Mouse (Mus musculus): ENCODE measurements at regions not wholly inside any gene's neighbourhood (a gene's known extent, or its start where the extent isn't known, plus 50 kb on each side); places are given as distances from the start of the nearest gene placed in this dataset.

DNA sequence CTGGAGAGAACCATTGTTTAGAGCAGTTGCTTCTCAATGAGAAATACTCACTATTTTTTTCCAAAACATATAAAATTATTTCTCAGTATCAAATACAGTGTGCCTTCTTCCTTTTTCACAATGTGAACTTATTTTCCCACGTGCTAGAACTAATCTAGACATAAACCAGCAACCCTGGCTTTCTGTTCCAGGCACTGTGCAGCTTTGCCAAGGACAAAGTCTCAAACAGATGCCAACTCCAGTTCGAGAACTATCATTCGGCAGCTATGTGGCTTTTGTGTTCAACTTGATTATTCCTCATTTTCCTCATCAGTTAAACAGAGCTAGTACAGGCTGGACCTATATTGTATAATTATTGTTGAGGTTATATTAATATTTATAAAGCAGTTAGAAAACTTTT lies 116.2 kb downstream of the Rpl36a-ps1 start:
- Histone ChIP-seq H3K27ac (no peak overlapping the region), H3K4me2 (no peak overlapping the region), H3K4me3 (no peak overlapping the region), H3K9ac (no peak overlapping the region), H3K9me3 (replicated peaks) (no peaks in the 10 kb centered on the region), H3K4me1 (no peaks in the 10 kb centered on the region), H3K27me3 (replicated peaks) (no peaks in the 10 kb centered on the region), H3K36me3 (no peaks in the 10 kb centered on the region)
- 61% methylated on average over 3 of the region's 3 CpGs for WGBS (ENCODE audit: insufficient replicate concordance)
- ATAC-seq, result no peak

DNA sequence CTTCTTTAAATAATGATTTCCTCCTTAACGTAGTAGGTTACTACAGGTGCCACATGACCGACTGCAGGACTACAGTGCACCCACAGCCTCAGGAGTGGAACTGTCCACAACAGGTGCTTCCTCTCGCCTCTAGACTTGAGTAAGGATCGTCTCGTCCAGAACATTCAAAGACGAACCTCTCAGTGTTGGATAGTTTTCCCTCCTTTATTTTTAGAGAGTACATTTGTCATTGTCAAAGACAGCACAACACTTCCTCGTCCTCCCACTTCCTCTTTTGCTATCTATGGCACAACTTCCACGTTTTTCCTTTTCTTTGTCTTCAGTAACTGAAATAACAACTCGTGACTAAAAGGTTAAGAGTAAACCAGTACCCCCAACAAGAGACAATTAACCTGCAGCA lies 120.7 kb downstream of the Rpl36a-ps1 start:
- WGBS (ENCODE audit: insufficient replicate concordance), result 21% methylated on average over 9 of the region's 9 CpGs
- Histone ChIP-seq H3K4me3 (no peak overlapping the region), H3K9me3 (replicated peaks) (no peaks in the 10 kb centered on the region), H3K4me2 (no peak overlapping the region), H3K27ac (no peak overlapping the region), H3K9ac (no peak overlapping the region), H3K36me3 (no peaks in the 10 kb centered on the region), H3K27me3 (replicated peaks) (no peaks in the 10 kb centered on the region), H3K4me1 (0 out of 2 replicates have a peak, but pooled peaks cover 3% of the 10 kb centered on the region)
- peak; percentile 37; the same call in 1 of the 2 replicates for ATAC-seq

DNA sequence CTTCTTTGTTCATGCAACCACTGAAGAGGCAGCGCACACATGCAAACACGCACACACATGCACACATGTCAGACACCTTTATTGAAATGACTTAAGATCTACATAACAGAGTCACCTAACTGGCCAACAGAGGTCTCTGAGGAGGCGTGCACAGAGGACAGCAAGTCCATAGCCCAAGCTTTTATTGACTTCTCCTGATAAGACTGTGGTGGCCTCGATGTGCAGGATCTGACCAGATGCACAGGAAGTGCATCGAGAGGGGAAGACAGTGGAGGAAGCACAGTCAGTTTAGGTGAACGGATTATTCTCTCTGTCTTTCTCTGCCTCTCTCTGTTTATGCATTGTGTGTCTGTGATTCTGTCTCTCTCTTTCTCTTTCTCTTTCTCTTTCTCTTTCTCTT lies 124.2 kb downstream of the Rpl36a-ps1 start:
- Histone ChIP-seq H3K9me3 (replicated peaks) (no peaks in the 10 kb centered on the region), H3K9ac (no peak overlapping the region), H3K4me2 (peak overlapping the region; percentile 34), H3K4me3 (no peak overlapping the region), H3K27me3 (replicated peaks) (no peaks in the 10 kb centered on the region), H3K4me1 (0 out of 2 replicates have a peak, but pooled peaks cover 3% of the 10 kb centered on the region), H3K36me3 (no peaks in the 10 kb centered on the region), H3K27ac (no peak overlapping the region)
- 24% methylated on average over 6 of the region's 6 CpGs for WGBS (ENCODE audit: insufficient replicate concordance)
- 0 out of 2 replicates have a peak, but pooled peaks have one; percentile 24 for ATAC-seq

DNA sequence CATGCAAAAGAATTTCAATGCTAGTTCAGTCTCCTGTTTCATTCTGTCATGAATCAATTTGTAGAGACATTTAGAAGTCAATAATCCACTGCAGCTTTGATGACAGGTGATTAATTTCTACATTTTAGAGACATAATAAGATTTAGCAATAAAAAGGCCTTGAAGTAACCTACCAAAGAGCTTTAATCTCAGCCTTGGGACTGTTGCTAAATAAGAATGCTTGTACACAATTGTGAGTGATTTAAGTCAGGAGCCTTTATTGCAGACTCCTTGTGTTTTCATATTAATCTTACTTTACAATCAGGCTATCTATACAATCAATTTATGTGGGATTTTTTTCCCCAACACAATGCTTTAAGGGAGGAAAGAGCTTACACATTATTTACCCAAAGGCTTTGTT lies 127.2 kb downstream of the Rpl36a-ps1 start:
- no peak for ATAC-seq
- no peak overlapping the region for H3K9ac ChIP-seq
- H3K4me1 ChIP-seq, result 0 out of 2 replicates have a peak, but pooled peaks cover 3% of the 10 kb centered on the region
- no peak overlapping the region for H3K27ac ChIP-seq
- no peaks in the 10 kb centered on the region for H3K27me3 ChIP-seq (replicated peaks)
- no peak overlapping the region for H3K4me3 ChIP-seq
- no peaks in the 10 kb centered on the region for H3K9me3 ChIP-seq (replicated peaks)
- no peak overlapping the region for H3K4me2 ChIP-seq
- no peaks in the 10 kb centered on the region for H3K36me3 ChIP-seq

DNA sequence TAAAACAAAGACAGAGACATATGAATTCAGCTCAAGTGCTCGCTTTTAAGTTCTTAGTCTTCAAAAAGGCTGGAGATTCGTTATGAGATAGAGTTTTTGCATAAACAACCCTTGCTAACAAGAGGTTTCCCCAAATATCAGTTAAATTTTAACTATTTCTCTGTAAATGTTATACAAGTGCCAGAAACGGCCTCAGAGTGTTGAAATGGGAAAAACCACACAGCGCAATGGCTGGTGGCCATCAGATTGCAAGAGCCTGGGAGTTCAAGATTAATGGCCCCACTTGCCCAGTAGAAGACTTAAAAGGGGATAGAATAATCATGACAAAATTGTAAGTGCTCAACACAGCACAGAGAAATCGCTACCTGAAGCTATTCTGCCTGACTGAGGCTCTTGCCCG lies 130.1 kb downstream of the Rpl36a-ps1 start:
- Histone ChIP-seq H3K27me3 (replicated peaks) (no peaks in the 10 kb centered on the region), H3K27ac (no peak overlapping the region), H3K4me1 (no peaks in the 10 kb centered on the region), H3K9me3 (replicated peaks) (no peaks in the 10 kb centered on the region), H3K9ac (no peak overlapping the region), H3K4me3 (no peak overlapping the region), H3K4me2 (no peak overlapping the region), H3K36me3 (no peaks in the 10 kb centered on the region)
- 59% methylated on average over 6 of the region's 6 CpGs for WGBS (ENCODE audit: insufficient replicate concordance)
- ATAC-seq, result no peak

DNA sequence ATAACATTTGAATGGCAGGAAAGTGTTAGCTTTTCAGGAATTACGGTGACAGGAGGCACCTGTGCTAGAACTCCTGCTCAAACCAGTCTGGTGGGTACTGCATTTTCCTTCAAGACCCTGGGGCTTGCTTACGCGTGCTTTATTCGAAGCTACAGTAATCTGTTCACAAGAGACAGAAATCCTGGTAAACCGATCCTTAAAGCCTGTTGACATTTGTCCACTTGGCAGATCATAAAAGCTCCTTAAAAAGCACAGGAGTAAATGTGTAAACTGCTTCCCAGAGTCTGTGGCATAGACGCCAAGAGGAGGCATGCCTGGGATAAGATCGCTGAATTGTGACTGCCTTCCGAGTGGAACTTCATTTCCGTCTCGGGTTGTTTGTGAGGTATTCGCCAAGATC lies 130.5 kb downstream of the Rpl36a-ps1 start:
- Histone ChIP-seq H3K9me3 (replicated peaks) (no peaks in the 10 kb centered on the region), H3K9ac (no peak overlapping the region), H3K36me3 (no peaks in the 10 kb centered on the region), H3K4me3 (no peak overlapping the region), H3K27ac (no peak overlapping the region), H3K4me1 (no peaks in the 10 kb centered on the region), H3K4me2 (no peak overlapping the region), H3K27me3 (replicated peaks) (no peaks in the 10 kb centered on the region)
- 84% methylated on average over 11 of the region's 11 CpGs for WGBS (ENCODE audit: insufficient replicate concordance)
- no peak for ATAC-seq

DNA sequence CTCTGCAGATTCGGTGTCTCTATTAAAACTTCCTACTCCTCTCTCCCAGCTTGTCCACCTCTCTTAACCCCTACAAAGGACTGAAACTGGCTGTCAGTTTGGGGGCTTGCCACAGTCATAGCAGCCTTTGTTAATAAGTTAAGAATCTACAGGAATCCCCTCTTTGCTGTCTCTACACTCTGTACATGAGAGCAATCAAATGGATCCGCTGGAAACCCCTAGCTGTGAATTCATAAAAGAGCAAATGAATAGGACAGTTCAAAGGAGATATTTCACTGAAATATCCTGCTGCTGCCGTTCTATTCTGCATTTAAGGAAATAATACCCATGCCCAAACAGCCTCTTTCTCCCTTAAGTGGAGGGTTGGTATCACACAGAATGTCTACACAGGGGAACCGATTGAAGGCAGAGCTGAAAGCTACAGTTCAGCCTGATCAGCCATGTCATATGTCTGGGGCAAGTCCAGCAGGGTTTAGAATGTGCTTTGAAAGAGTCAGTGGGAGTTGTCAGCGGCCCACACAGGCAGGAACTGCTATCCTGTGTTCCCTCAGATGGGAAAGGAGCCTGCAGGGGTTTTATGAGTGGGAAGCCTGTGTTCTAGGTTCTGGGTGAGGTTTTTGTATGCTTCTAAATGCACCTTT lies 131.9 kb downstream of the Rpl36a-ps1 start:
- Histone ChIP-seq H3K4me2 (no peak overlapping the region), H3K27ac (no peak overlapping the region), H3K9me3 (replicated peaks) (no peaks in the 10 kb centered on the region), H3K9ac (no peak overlapping the region), H3K4me1 (no peaks in the 10 kb centered on the region), H3K4me3 (no peak overlapping the region), H3K27me3 (replicated peaks) (no peaks in the 10 kb centered on the region), H3K36me3 (no peaks in the 10 kb centered on the region)
- no peak for ATAC-seq
- WGBS (ENCODE audit: insufficient replicate concordance), result 73% methylated on average over 5 of the region's 5 CpGs

DNA sequence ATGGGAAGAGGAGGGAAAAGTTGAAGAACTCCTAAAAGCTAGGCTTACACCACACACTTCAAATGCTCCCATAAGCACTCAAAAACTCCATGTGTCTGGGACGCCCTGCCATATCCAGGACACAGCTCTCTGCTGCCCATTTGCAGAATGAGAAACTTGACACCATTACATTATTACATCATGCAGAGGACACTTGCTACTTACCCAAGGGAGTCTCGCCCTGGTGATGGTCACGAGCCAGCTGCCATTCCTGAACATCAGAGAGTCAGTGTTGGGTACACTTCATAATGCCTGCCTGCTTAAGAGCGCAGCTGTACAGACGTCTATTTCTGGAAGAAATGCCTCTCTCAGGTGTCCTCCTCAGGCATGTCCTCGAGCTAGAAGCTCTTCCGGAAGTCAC lies 135.3 kb downstream of the Rpl36a-ps1 start:
- Histone ChIP-seq H3K27ac (no peak overlapping the region), H3K27me3 (replicated peaks) (no peaks in the 10 kb centered on the region), H3K9ac (no peak overlapping the region), H3K9me3 (replicated peaks) (no peaks in the 10 kb centered on the region), H3K4me2 (no peak overlapping the region), H3K4me1 (no peaks in the 10 kb centered on the region), H3K36me3 (no peaks in the 10 kb centered on the region), H3K4me3 (no peak overlapping the region)
- no peak for ATAC-seq
- 71% methylated on average over 7 of the region's 7 CpGs for whole genome bisulfite sequencing (ENCODE audit: insufficient replicate concordance)

DNA sequence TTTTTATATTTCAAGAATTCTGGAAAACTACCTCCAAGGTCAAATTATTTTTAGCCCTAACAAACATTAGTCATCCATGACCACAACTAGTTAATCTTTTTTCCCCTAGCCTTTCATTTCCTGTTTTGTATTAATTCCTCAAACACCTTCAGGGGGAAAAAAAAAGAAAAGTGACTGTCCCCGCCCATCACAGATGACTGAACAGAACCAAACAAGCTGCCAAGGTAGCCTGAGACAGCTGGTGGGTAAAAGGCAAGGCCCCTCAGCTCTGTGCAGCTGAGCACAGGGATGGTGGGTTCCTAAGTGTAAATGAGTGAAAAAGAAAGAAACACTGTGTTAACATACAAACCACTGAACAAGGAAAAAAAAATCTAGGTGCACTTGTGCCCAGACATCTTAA lies 145.6 kb downstream of the Rpl36a-ps1 start:
- Histone ChIP-seq H3K9me3 (replicated peaks) (no peaks in the 10 kb centered on the region), H3K4me2 (no peak overlapping the region), H3K27ac (no peak overlapping the region), H3K4me1 (no peaks in the 10 kb centered on the region), H3K9ac (no peak overlapping the region), H3K27me3 (replicated peaks) (no peaks in the 10 kb centered on the region), H3K4me3 (no peak overlapping the region), H3K36me3 (no peaks in the 10 kb centered on the region)
- WGBS (ENCODE audit: insufficient replicate concordance), result 36% methylated on average over 1 of the region's 1 CpGs
- no peak for ATAC-seq

DNA sequence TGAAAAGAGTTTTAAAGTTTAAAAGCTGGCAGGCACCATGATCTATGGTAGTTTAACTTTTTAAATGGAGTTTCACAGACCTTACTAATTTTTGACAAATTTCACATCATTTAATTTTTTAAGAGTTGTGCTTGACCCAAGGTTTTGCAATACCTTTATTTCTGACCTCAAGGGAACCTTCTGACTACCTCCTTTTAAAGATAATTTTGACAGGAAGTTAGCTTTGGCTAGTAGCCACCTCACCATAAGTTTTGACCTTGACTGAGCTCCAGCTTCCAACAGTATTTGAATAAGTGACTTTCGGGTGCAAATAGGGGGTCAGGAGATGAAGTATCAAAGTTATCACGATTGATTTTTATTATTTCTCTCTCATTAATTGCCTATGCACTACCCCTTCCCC lies 149.9 kb downstream of the Rpl36a-ps1 start:
- no peak for ATAC-seq
- no peak overlapping the region for H3K4me3 ChIP-seq
- 57% methylated on average over 2 of the region's 2 CpGs for WGBS (ENCODE audit: insufficient replicate concordance)

DNA sequence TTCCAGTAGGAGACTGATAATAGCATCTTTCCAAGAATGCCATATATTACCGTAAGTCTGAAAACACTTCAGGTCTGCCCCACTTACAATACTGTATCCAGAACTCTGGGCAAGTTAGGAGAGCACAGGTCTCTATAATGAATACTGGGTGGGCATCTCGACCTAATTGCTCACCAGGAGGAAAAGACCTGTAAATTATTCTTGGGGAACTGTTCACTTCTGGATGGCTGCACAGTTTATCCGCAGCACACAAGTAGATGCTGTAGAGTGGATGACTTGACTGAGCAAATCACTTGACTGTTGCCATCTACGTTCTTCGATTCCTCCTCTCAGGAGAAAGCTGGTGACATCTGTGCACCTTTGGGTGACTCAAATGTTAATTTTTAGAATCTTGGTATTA lies 159.8 kb downstream of the Rpl36a-ps1 start:
- 77% methylated on average over 5 of the region's 5 CpGs for WGBS (ENCODE audit: insufficient replicate concordance)
- Histone ChIP-seq H3K36me3 (no peaks in the 10 kb centered on the region), H3K27me3 (replicated peaks) (no peaks in the 10 kb centered on the region), H3K4me3 (no peak overlapping the region), H3K9ac (no peak overlapping the region), H3K4me1 (no peaks in the 10 kb centered on the region), H3K9me3 (replicated peaks) (no peaks in the 10 kb centered on the region), H3K27ac (no peak overlapping the region), H3K4me2 (no peak overlapping the region)
- ATAC-seq, result no peak

More for the DNA sequence above, 149.9 kb downstream of the Rpl36a-ps1 start:
- Histone ChIP-seq H3K4me1 (no peaks in the 10 kb centered on the region), H3K9ac (no peak overlapping the region), H3K4me2 (no peak overlapping the region), H3K27ac (no peak overlapping the region), H3K9me3 (replicated peaks) (no peaks in the 10 kb centered on the region), H3K36me3 (no peaks in the 10 kb centered on the region), H3K27me3 (replicated peaks) (no peaks in the 10 kb centered on the region)

DNA sequence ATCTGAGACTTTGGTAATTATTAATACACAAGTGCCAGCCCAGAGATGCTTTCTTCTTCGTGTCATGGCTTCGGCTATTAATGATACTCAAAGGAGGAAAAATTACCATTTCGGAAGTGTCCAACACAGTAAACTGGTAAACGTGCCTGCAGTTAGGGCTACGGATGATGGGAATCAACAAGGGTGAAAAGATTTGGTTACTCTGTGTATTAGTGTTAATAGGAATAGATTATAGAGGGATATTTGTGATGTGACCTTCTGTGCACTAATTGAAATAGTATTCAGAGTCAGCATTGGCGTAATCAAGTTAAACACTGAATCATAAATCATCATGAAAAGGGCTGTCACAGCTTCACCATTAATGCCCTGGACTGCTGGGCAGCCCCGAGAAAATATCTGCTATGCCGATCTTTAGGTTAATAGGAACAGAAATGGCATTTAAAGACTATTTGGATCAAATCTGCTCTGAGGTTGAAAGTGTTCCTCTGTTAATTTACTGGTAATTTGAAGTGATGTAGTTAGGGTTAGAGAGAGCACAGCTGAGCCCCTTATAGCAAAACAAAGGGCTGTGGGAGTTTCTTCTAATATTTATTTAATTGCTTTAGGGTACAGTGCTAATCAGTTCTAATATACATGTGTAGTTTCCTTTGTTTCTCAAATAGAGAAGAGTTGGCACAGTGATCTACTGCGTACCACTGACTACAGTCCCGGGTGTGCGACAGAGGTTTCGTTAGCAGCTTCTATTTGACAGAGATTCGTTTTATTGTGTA lies 160.7 kb downstream of the Rpl36a-ps1 start:
- Histone ChIP-seq H3K27me3 (replicated peaks) (no peaks in the 10 kb centered on the region), H3K9ac (no peak overlapping the region), H3K4me3 (no peak overlapping the region), H3K4me2 (no peak overlapping the region), H3K9me3 (replicated peaks) (no peaks in the 10 kb centered on the region), H3K27ac (no peak overlapping the region), H3K36me3 (no peaks in the 10 kb centered on the region), H3K4me1 (no peaks in the 10 kb centered on the region)
- ATAC-seq, result no peak
- WGBS (ENCODE audit: insufficient replicate concordance), result 71% methylated on average over 13 of the region's 13 CpGs

All from liver, embryonic 12.5 days (tissue).